Mouse (Mus musculus) cerebellum, adult 8-10 months (tissue): ENCODE measurements around the gene Rhox2h.
"Not testable (repeated sequence)": the region's sequence is repeated elsewhere in the genome, so short reads cannot be mapped to it uniquely, and the experiment has no call there.

Experiments used
- DNase-seq: peaks from one replicate; pipeline ENCODE4 v3.0.0; 2022

Gene Rhox2h

DNA sequence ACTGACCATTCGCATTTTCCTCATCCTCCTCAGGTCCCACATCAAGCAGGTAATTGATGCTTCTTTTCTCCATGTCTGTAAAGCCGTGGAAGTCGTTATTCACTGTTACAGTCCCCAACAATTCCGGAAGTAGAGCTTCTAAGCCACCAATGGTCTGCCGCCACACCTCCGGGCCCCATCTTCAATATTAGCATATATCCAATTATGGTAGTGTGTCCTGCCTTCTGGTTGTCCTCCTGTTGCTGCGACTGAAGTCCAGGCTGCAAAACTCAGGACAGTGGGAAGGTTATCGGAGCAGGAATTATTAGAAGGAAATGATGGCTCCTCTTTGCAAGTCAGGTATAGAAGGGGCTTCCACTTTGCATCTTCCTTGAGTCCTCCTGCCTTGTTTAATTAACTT, at the start of gene Rhox2h:
TSS of gene Rhox2h (minus strand) at position 101 of the 400 bp plus-strand sequence.
- DNase-seq = not testable (repeated sequence)

GRCm38 (mm10) chrX:37701821-37702387, 28.8 kb upstream of the Rhox2h start:
- DNase-seq = no peak

- no peak for DNase-seq
Observed at GRCm38 (mm10) chrX:37692261-37692660, 19.2 kb upstream of the Rhox2h start.

- no peak for DNase-seq
Observed at GRCm38 (mm10) chrX:37683031-37683715, 10.1 kb upstream of the Rhox2h start.

GRCm38 (mm10) chrX:37668664-37669063, 4.4 kb downstream of the Rhox2h start, which contains the start of gene Rhox3h:
Gene Rhox3h, minus strand, starts transcription at chrX:37668764.
- DNase-seq = not testable (repeated sequence)

DNA sequence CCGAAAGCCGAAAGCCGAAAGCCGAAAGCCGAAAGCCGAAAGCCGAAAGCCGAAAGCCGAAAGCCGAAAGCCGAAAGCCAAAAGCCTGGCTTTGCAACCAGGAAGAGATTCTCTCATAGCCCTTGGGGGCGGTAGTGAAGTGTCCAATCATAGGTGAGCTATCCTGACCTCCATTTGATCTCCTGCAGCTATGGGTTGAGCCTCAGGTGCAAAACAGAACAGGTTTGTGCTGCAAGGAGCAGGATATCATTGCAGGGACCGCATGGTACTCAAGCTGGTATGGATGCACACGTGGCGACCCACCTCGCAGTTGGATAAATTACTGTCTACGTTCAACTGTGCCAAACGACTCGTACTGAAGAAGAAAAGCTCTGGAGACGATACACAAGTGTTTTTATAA, 21.9 kb downstream of the Rhox2h start, which contains the start of gene Rhox4g:
TSS of gene Rhox4g (minus strand) at position 101 of the 400 bp plus-strand sequence.
- DNase-seq = not testable (repeated sequence)

- DNase-seq = not testable (repeated sequence)
Observed at GRCm38 (mm10) chrX:37643370-37643769, 29.7 kb downstream of the Rhox2h start, which contains the start of gene Rhox2g. Gene Rhox2g, minus strand, starts transcription at chrX:37643470.

- not testable (repeated sequence) for DNase-seq
Observed at GRCm38 (mm10) chrX:37628512-37628911, 44.6 kb downstream of the Rhox2h start, which contains the start of gene Rhox3g. Gene Rhox3g, minus strand, starts transcription at chrX:37628612.
